Mouse (Mus musculus) MN1 (cell line): ENCODE results near the gene Maob.

Source experiments
- DNase-seq: peaks from one replicate; pipeline ENCODE4 v3.0.0-alpha.2; 2016; ENCODE audit warnings: low spot score

The Maob gene

DNA sequence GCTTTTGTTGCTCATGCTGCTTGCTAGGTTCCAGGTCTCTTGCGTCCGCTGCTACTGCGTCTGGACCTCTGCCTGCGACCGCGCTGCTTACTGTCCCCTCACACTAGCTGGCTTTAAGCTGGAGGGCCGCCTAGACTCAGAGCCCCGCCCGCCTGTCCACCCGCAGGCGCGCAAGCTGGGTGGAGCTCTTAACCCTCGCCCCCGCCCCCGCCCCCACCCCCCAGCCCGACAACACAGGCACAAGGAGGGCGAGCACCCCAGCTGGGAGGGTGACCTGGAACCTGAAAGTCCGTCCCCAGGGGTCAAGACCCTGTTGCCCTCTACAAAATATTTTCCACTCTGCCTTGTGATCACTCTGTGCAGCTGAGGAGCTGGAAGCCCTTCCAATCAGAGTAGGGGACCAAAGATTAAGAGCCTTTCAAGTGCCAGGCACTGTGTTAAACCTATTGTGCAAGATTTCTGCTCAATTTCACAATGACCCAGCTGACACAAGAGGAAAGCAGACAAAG, at the start of gene Maob:
Gene Maob (minus strand): TSS at position 106 of the 509 bp plus-strand sequence.
- no peak for DNase-seq

GRCm38 (mm10) chrX:16860244-16860643, 43.1 kb upstream of the Maob start:
- no peak for DNase-seq

GRCm38 (mm10) chrX:16846034-16846433, 28.9 kb upstream of the Maob start:
- no peak for DNase-seq

GRCm38 (mm10) chrX:16841443-16841842, 24.3 kb upstream of the Maob start:
- DNase-seq = no peak

DNA sequence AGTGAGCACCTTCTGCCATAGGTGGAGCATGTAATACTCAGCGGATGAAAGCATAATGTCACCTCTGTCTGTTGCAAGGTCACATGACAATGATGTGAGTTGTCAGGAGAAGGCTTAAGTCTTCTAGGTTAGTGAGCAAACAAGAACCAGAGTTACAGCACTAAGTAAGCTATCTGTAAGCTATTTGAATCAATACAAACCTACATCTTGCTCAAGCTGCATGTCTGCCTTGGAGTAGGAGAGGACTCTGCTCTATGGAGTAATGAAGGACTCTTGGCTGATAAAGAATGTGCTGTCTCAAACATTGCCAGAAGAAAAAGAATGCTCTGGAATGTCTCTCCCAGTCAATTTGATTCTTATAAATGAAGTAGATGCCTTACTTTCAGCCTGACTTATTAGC, 20.1 kb upstream of the Maob start:
- DNase-seq = no peak

GRCm38 (mm10) chrX:16836488-16837082, 19.4 kb upstream of the Maob start:
- no peak for DNase-seq

- DNase-seq = no peak
Observed at GRCm38 (mm10) chrX:16826028-16826427, 8.9 kb upstream of the Maob start.

- no peak for DNase-seq
Observed at GRCm38 (mm10) chrX:16815965-16816364, 1.2 kb downstream of the Maob start.

DNA sequence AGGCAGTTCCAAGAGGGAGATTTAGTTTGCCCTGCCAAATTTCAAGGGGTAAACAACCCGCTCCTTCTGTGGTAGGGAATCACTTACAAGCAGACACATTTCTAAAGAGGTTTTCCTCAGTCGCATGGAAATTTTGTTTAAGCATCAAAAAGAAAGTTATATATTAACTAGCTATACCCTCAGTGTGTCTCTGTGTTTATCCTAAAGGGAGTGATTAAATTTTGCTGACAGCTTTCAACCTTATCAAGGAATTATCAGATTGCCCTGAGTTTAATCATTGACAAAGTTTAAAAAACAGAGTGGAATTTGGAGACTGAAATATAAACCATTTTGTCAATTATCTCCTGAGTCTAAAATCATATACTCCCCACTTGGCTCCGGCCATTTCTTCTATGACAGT, 5.1 kb downstream of the Maob start:
- DNase-seq = no peak

DNA sequence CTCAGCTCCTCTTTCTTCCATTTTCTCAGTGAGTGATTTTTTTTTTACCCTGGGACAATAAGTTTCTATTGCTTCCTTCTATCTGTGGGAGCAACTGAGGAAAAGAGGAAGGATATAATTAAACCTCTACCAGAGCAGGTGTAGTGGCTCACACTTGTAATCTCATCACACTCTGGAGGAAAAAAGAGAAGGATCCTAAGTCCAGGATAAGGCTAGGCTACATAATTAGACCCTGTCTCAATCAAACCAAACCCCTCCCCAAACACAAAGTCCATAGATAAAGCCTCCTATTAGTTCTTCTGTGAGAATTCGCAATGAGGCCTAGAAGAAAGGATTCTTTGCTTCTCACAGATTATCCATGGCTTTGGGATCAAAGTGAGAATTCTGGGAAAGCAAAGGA, 49.7 kb downstream of the Maob start:
- no peak for DNase-seq

DNA sequence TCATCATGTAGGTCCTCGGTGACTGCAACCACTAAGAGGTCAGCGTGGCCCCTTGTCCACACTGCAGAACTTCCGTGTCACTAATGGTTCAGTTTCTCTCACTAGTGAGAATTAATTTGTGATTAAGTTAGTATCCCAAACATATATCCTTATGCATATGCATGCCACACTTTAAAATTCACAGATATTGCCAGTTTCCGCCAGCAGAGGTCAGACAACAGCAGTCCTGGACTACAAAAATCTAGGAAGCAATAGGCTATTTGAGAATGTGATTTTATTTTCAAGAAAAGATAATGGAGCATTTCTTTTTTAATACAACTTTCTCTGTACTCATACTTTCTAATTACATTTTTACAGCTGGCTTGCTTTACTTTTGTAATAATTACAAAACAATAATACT, 51.0 kb downstream of the Maob start:
- no peak for DNase-seq

DNA sequence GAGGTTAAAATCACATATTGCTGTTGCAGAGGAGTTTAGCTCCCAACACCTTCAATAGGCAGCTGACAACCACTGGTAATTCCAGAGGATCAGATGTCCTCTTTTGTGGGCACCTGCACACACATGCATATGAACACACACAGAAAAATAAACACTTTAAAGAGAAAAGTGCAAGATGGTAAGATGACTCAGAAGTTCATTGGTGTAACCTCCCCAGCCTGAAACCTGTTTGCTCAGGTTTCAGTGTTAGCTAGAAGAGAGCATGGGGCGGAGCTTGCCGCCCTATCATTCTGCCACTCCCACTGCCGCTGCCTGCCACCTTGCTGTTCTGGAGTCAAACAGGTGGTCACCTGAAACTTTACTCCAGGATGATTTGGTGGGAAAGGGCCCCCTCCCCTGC, 55.7 kb downstream of the Maob start:
- no peak for DNase-seq

DNA sequence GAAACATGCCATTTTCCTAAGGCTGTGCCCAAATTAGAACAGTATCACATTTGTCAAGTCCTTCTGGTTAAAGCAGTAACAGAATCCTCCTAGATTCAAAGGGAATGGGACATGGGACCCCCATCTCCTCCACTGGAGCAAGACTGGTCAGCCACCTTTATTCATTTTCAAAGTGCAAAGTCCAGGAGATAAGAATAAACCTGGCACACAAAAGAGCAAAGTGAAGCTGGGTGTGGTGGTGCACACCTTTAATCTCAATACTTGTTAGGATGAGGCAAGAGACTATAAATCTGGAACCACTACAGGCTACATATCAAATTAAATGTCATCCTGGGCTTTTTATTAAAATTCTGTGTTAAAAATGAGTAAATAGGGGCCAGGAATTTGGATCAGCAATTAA, 62.4 kb downstream of the Maob start:
- no peak for DNase-seq

- DNase-seq = no peak
Observed at GRCm38 (mm10) chrX:16748932-16749331, 68.2 kb downstream of the Maob start.

GRCm38 (mm10) chrX:16714033-16714432, 103.1 kb downstream of the Maob start:
- DNase-seq = no peak

DNA sequence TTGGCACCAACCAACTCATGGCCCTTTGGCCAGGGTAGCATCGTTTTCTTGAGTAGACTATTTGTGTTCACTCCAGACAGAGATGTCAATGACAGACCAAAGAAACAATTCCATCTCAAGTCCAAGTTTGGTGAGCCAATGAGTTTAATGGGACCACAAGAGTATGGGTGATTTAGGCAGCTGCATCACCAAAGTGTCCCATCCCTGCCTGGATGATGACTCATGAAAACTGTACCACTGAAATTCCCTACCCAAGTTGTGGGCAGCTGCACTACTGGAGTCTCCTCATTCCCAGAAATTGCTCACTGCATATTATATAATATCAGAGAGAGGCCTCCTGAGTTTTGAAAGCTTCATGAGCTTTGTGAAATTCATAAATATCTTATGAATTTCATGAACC, 111.1 kb downstream of the Maob start:
- DNase-seq = no peak
